Mouse (Mus musculus) embryonic stem cell, embryonic (primary cell): ENCODE measurements around the gene Olfr859.
"Not testable (repeated sequence)": the region's sequence is repeated elsewhere in the genome, so short reads cannot be mapped to it uniquely, and the experiment has no call there.

ENCODE experiments used
- CTCF ChIA-PET, 4 experiments: fragments of 300-600 bp in 2 of 4; fragments of 350-600 bp in 2 of 4; sonication (Branson Sonifier 250); formaldehyde crosslinking; loops; one replicate each; lab custom pipeline; 2022; ENCODE audit warnings: inconsistent platforms in 2 of 4; lab: Charles Lee
- POLR2A ChIA-PET, 4 experiments: fragments of 300-600 bp in 2 of 4; fragments of 350-600 bp in 2 of 4; sonication (Branson Sonifier 250); formaldehyde crosslinking; loops; one replicate each; lab custom pipeline; 2022; ENCODE audit warnings: antibody characterized with exemption in 4 of 4, inconsistent platforms in 1 of 4; lab: Charles Lee

Gene Olfr859

GRCm38 (mm10) chr9:19804606-19805005 lies at the start of gene Olfr859:
TSS of gene Olfr859 (plus strand) at chr9:19804906.
- CTCF ChIA-PET, POLR2A ChIA-PET: not testable (repeated sequence)

DNA sequence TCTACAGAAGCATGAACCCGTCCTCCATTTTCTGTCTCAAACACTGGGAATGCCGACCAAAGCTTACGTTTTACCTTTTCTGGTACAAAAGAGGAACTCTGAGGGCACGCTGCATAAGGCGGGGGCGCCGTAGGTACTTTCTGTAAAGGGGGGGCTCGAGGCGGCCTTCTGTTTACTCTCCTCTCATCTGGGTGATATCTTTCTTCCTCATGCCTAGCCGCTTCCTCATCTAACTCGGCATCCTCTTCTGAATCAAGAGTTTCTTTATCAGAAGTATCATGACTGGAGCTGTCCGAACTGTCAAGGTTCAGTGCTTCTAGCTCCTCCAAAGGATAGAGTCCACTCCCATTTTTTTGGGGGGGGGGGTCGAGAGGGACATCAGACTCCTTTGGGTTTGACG lies 35.6 kb upstream of the Olfr859 start:
- CTCF ChIA-PET = no interaction called here
- POLR2A ChIA-PET = no interaction called here

GRCm38 (mm10) chr9:19769701-19770100 lies 35.0 kb upstream of the Olfr859 start:
- POLR2A ChIA-PET = no interaction called here
- CTCF ChIA-PET = no interaction called here

- ChIA-PET CTCF (no interaction called here), POLR2A (no interaction called here)
Observed at GRCm38 (mm10) chr9:19779983-19780382, 24.7 kb upstream of the Olfr859 start, which contains the start of gene Olfr58. TSS of gene Olfr58 (plus strand) at chr9:19780283.

DNA sequence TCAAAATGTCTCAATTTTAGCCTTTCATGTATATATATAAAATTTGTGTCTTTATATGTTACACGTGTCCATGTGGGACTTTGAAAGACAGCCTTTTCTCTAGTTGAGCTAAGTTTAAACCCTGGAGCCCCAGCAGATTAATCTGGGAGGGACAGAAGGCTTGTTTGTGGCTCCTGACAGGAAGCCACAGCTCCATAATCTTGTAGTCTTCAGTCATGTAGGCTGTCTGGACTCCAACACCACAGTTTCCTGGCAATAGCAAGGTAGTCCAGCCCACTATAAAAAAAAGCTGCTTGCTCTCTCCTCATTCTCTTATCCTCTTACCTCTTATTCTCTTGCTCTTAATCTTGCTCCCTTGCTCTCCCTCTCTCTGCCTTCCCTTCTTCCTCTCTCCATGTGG lies 1.7 kb upstream of the Olfr859 start:
- ChIA-PET CTCF (no interaction called here), POLR2A (no interaction called here)

DNA sequence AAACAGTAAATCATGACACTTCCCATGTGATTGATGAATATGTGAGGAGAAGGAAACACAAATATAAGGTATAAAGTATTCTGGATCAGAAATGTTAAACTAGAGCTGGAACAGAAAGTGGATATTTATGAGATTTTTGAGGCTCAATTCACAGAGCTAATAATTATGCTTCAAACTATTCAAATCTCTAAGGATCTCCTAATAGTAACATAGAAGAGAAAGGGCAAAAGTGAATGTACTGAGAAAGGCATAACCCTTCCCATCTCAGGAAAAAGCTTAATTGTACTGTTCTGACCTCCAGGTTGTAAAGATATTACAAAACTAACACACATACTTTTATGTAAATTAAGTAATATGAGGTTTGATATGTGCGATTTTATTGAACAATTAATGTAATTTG lies 44.9 kb downstream of the Olfr859 start, which contains the start of gene Olfr860:
Gene Olfr860, minus strand, starts transcription at position 101 of the 400 bp plus-strand sequence.
- CTCF ChIA-PET = no interaction called here
- POLR2A ChIA-PET = no interaction called here
